Mouse (Mus musculus): ENCODE results near the gene Bcl2.

DNA sequence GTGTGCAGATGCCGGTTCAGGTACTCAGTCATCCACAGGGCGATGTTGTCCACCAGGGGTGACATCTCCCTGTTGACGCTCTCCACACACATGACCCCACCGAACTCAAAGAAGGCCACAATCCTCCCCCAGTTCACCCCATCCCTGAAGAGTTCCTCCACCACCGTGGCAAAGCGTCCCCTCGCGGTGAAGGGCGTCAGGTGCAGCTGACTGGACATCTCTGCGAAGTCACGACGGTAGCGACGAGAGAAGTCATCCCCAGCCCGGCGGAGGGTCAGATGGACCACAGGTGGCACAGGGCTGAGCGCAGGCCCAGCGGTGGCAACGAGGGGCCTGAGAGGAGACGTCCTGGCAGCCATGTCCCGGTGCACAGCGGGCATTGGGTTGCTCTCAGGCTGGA is 1.7 kb downstream of the Bcl2 start:
- TF ChIP-seq MAFK (IDR thresholded peaks at IDR 0.05; ENCODE audit: insufficient read depth, low read depth, low read length) (no peak), ZC3H11A (IDR thresholded peaks at IDR 0.05; ENCODE audit: borderline replicate concordance, low read depth, low read length) (no peak), CHD2 (IDR thresholded peaks at IDR 0.05; ENCODE audit: low read depth, low read length) (no peak), HCFC1 (IDR thresholded peaks at IDR 0.05; ENCODE audit: borderline replicate concordance, insufficient read depth, low read length) (no peak), ZNF384 (IDR thresholded peaks at IDR 0.05; ENCODE audit: low read depth, low read length) (no peak)
